Mouse (Mus musculus) stomach, postnatal 0 days (tissue): ENCODE measurements around the gene 1810010D01Rik. TPM values are rescaled to one million over a fixed set of nuclear protein-coding genes. Genes with fewer than 3 reads are reported as not detected.

Experiments used
- ATAC-seq: fragments of 200-750 bp; cut with Nextera tagmentation; 2 replicates; pipeline ENCODE4 v1.8.0; 2017; ENCODE audit not compliant: low FRiP score, low TSS enrichment
- DNase-seq: peaks from one replicate; pipeline ENCODE4 v3.0.0-alpha.2; 2016; ENCODE audit warnings: low spot score
- H3K27ac ChIP-seq: fragments of 300-500 bp; sonication (generic); replicated peaks from 2 replicates; pipeline ENCODE4 v1.5.1; 2014; ENCODE audit warnings: mild to moderate bottlenecking, control low read depth
- H3K27me3 ChIP-seq: fragments of 300-500 bp; sonication (generic); 2 replicates; pipeline ENCODE4 v1.6.1; 2014; ENCODE audit warnings: low read length; ENCODE audit not compliant: control insufficient read depth, insufficient read depth
- H3K36me3 ChIP-seq: fragments of 300-500 bp; sonication (generic); 2 replicates; pipeline ENCODE4 v1.6.1; 2014; ENCODE audit warnings: low read length, mixed read lengths; ENCODE audit not compliant: control insufficient read depth, insufficient read depth
- H3K4me1 ChIP-seq: fragments of 300-500 bp; sonication (generic); replicated peaks from 2 replicates; pipeline ENCODE4 v1.6.1; 2014; ENCODE audit warnings: antibody characterized with exemption; ENCODE audit not compliant: control insufficient read depth, insufficient read depth
- H3K4me2 ChIP-seq: fragments of 300-500 bp; sonication (generic); replicated peaks from 2 replicates; pipeline ENCODE4 v1.6.1; 2014; ENCODE audit warnings: low read depth, mild to moderate bottlenecking, control low read depth, moderate library complexity
- H3K4me3 ChIP-seq: fragments of 300-500 bp; sonication (generic); 2 replicates; pipeline ENCODE4 v1.5.1; 2014; ENCODE audit warnings: low read depth, low read length, control low read depth
- H3K9ac ChIP-seq: fragments of 300-500 bp; sonication (generic); 2 replicates; pipeline ENCODE4 v1.6.1; 2014; ENCODE audit warnings: mild to moderate bottlenecking, low read length, control low read depth, mixed read lengths
- H3K9me3 ChIP-seq: fragments of 300-500 bp; sonication (generic); 2 replicates; pipeline ENCODE4 v1.6.1; 2016; ENCODE audit warnings: low read length; ENCODE audit not compliant: control insufficient read depth
- CTCF ChIP-seq: IDR thresholded peaks from 2 replicates; pipeline ENCODE4 v1.5.1; 2016; ENCODE audit warnings: antibody characterized with exemption, low read depth, mild to moderate bottlenecking, moderate library complexity
- EP300 ChIP-seq: optimal IDR thresholded peaks from 2 replicates; pipeline ENCODE3; 2016; ENCODE audit warnings: antibody characterized with exemption
- WGBS: fragments of 180-500 bp; shearing (Covaris S2); extraction: QIAGEN DNeasy Blood & Tissue Kit; methylation state at CpG from one replicate; pipeline ENCODE4 v1.1.7; 2014; 5-methylcytosine and 5-hydroxymethylcytosine counted together
- polyA plus RNA-seq: library from polyadenylated mRNA; unstranded; fragments of >200 nt; fragmentation: Nextera tagmentation; extraction: Ambion mirVana; gene quantifications from 2 replicates; pipeline ENCODE4 v1.2.1, GENCODE M21; 2015

The 1810010D01Rik gene
- polyA plus RNA-seq, 1 experiment from 2014 or later, result 111 TPM

- DNase-seq (no peak), ATAC-seq (no peak)
- Histone ChIP-seq H3K9ac (no peak overlapping the region), H3K36me3 (no peaks in the 10 kb centered on the region), H3K9me3 (no peaks in the 10 kb centered on the region), H3K27ac (no peak overlapping the region), H3K27me3 (no peaks in the 10 kb centered on the region), H3K4me1 (peaks cover 11% of the 10 kb centered on the region), H3K4me2 (no peak overlapping the region), H3K4me3 (no peak overlapping the region)
- TF ChIP-seq EP300 (no peak), CTCF (no peak)
- WGBS, result 73% methylated on average over 6 of the region's 6 CpGs
Observed at GRCm38 (mm10) chr7:145192836-145193235, 15.1 kb downstream of the 1810010D01Rik start.

GRCm38 (mm10) chr7:145190520-145190919 lies 17.4 kb downstream of the 1810010D01Rik start:
- H3K4me1 ChIP-seq, result peaks cover 9% of the 10 kb centered on the region
- H3K36me3 ChIP-seq, result no peaks in the 10 kb centered on the region
- H3K9me3 ChIP-seq, result no peaks in the 10 kb centered on the region
- no peak overlapping the region for H3K9ac ChIP-seq
- no peak overlapping the region for H3K4me2 ChIP-seq
- no peak for TF ChIP-seq EP300
- TF ChIP-seq CTCF, result no peak
- H3K27ac ChIP-seq, result no peak overlapping the region
- no peaks in the 10 kb centered on the region for H3K27me3 ChIP-seq
- ATAC-seq (no peak), DNase-seq (no peak)
- H3K4me3 ChIP-seq, result no peak overlapping the region

GRCm38 (mm10) chr7:145189342-145189741 lies 18.6 kb downstream of the 1810010D01Rik start:
- Histone ChIP-seq H3K4me2 (no peak overlapping the region), H3K27ac (no peak overlapping the region), H3K4me3 (no peak overlapping the region), H3K9ac (no peak overlapping the region), H3K9me3 (no peaks in the 10 kb centered on the region), H3K36me3 (no peaks in the 10 kb centered on the region), H3K4me1 (peaks cover 6% of the 10 kb centered on the region; the same call in 1 of the 2 replicates), H3K27me3 (no peaks in the 10 kb centered on the region)
- ATAC-seq, result no peak
- TF ChIP-seq CTCF (no peak), EP300 (no peak)
- WGBS, result 54% methylated on average over 8 of the region's 8 CpGs
- no peak for DNase-seq

GRCm38 (mm10) chr7:145187802-145188201 lies 20.1 kb downstream of the 1810010D01Rik start:
- DNase-seq (no peak), ATAC-seq (no peak)
- H3K27ac ChIP-seq, result no peak overlapping the region
- H3K4me1 ChIP-seq, result no peaks in the 10 kb centered on the region
- no peak overlapping the region for H3K4me2 ChIP-seq
- H3K9ac ChIP-seq, result no peak overlapping the region
- H3K27me3 ChIP-seq, result no peaks in the 10 kb centered on the region
- TF ChIP-seq EP300, result no peak
- TF ChIP-seq CTCF, result no peak
- WGBS, result 67% methylated on average over 3 of the region's 3 CpGs
- no peaks in the 10 kb centered on the region for H3K9me3 ChIP-seq
- H3K4me3 ChIP-seq, result no peak overlapping the region
- no peaks in the 10 kb centered on the region for H3K36me3 ChIP-seq

GRCm38 (mm10) chr7:145182388-145182787 lies 25.5 kb downstream of the 1810010D01Rik start:
- Histone ChIP-seq H3K9me3 (no peaks in the 10 kb centered on the region), H3K9ac (no peak overlapping the region), H3K4me1 (0 out of 2 replicates have a peak, but pooled peaks cover 3% of the 10 kb centered on the region), H3K27ac (no peak overlapping the region), H3K36me3 (no peaks in the 10 kb centered on the region), H3K4me2 (no peak overlapping the region), H3K27me3 (no peaks in the 10 kb centered on the region), H3K4me3 (no peak overlapping the region)
- no peak for DNase-seq
- 59% methylated on average over 4 of the region's 4 CpGs for WGBS
- TF ChIP-seq CTCF, result no peak
- TF ChIP-seq EP300, result no peak
- ATAC-seq, result no peak

GRCm38 (mm10) chr7:145181376-145182034 lies 26.4 kb downstream of the 1810010D01Rik start:
- no peak for TF ChIP-seq EP300
- no peak for TF ChIP-seq CTCF
- no peak overlapping the region for H3K27ac ChIP-seq

More at GRCm38 (mm10) chr7:145181376-145182034, 26.4 kb downstream of the 1810010D01Rik start:
- H3K4me3 ChIP-seq, result no peak overlapping the region
- no peak for DNase-seq
- no peaks in the 10 kb centered on the region for H3K27me3 ChIP-seq
- 0 out of 2 replicates have a peak, but pooled peaks cover 3% of the 10 kb centered on the region for H3K4me1 ChIP-seq
- ATAC-seq, result no peak
- no peaks in the 10 kb centered on the region for H3K9me3 ChIP-seq
- H3K36me3 ChIP-seq, result no peaks in the 10 kb centered on the region
- H3K9ac ChIP-seq, result no peak overlapping the region
- H3K4me2 ChIP-seq, result no peak overlapping the region
- WGBS, result 56% methylated on average over 11 of the region's 11 CpGs
